Comparison of ENCODE assay signal across 18 mouse cellular contexts in genomic region chr4:100768606-100769005, GRCm38 (mm10). TPM values are rescaled to one million over a fixed set of nuclear protein-coding genes. Genes with fewer than 3 reads are reported as not detected.
A peak's percentile ranks its signal among the peaks of the same experiment; 100 is the strongest.
DNase-seq lines count a peak whose midpoint lies in the region; ATAC-seq and TF ChIP-seq lines count a peak whose summit lies in the region.
"Had no signal": no experiment of that assay in that cellular context is flagged by ENCODE, and none has a peak within 500 bp of the region (broad histone marks: within the 10 kb centered on the region; RNA-seq: fewer than 3 reads in every experiment).

No protein-coding gene starts in this region.

- no peaks in the 10 kb centered on the region for H3K4me1 ChIP-seq in midbrain, postnatal 0 days (ENCODE audit: insufficient read depth, low read length)
- H3K4me1 ChIP-seq in midbrain, embryonic 15.5 days, result no peaks in the 10 kb centered on the region
- no peaks in the 10 kb centered on the region for H3K4me1 ChIP-seq in intestine, postnatal 0 days (replicated peaks; ENCODE audit: control insufficient read depth, insufficient read depth, low read length)
- H3K4me1 ChIP-seq in hindbrain, embryonic 13.5 days (replicated peaks), result no peaks in the 10 kb centered on the region
- H3K4me1 ChIP-seq: hindbrain, embryonic 15.5 days; neural tube, embryonic 12.5 days had no signal

- no peak overlapping the region for H3K27ac ChIP-seq in midbrain, postnatal 0 days (ENCODE audit: low read depth, low read length)
- H3K27ac ChIP-seq in midbrain, embryonic 15.5 days, result no peak overlapping the region
- H3K27ac ChIP-seq in intestine, postnatal 0 days (ENCODE audit: low read depth, low read length), result no peak overlapping the region
- H3K27ac ChIP-seq in hindbrain, embryonic 13.5 days, result no peak overlapping the region
- H3K27ac ChIP-seq: hindbrain, embryonic 15.5 days; macrophage; neural tube, embryonic 12.5 days had no signal

- H3K36me3 ChIP-seq in midbrain, postnatal 0 days (ENCODE audit: insufficient read depth, low read length), result no peaks in the 10 kb centered on the region
- no peaks in the 10 kb centered on the region for H3K36me3 ChIP-seq in midbrain, embryonic 15.5 days (replicated peaks)
- H3K36me3 ChIP-seq in intestine, postnatal 0 days (ENCODE audit: control insufficient read depth, insufficient read depth), result no peaks in the 10 kb centered on the region
- H3K36me3 ChIP-seq in hindbrain, embryonic 13.5 days, result no peaks in the 10 kb centered on the region
- H3K36me3 ChIP-seq: hindbrain, embryonic 15.5 days; neural tube, embryonic 12.5 days had no signal

- 58% methylated on average over 3 of the region's 3 CpGs for WGBS in midbrain, postnatal 0 days
- WGBS in midbrain, embryonic 15.5 days, result 56% methylated on average over 3 of the region's 3 CpGs
- WGBS in intestine, postnatal 0 days, result 9% methylated on average over 3 of the region's 3 CpGs
- WGBS in hindbrain, embryonic 13.5 days, result 66% methylated on average over 3 of the region's 3 CpGs

- no peak overlapping the region for H3K4me2 ChIP-seq in midbrain, postnatal 0 days (ENCODE audit: low read depth, low read length, poor library complexity, severe bottlenecking)
- H3K4me2 ChIP-seq in midbrain, embryonic 15.5 days, result no peak overlapping the region
- no peak overlapping the region for H3K4me2 ChIP-seq in intestine, postnatal 0 days (replicated peaks; ENCODE audit: low read depth)
- no peak overlapping the region for H3K4me2 ChIP-seq in hindbrain, embryonic 13.5 days
- H3K4me2 ChIP-seq: hindbrain, embryonic 15.5 days; neural tube, embryonic 12.5 days had no signal

- no peak overlapping the region for H3K4me3 ChIP-seq in midbrain, postnatal 0 days (ENCODE audit: low read depth, low read length)
- H3K4me3 ChIP-seq in midbrain, embryonic 15.5 days, result no peak overlapping the region
- no peak overlapping the region for H3K4me3 ChIP-seq in intestine, postnatal 0 days (ENCODE audit: low read depth, low read length)
- H3K4me3 ChIP-seq in hindbrain, embryonic 13.5 days, result no peak overlapping the region
- H3K4me3 ChIP-seq: hindbrain, embryonic 15.5 days; neural tube, embryonic 12.5 days had no signal

- intact Hi-C loops in gastrocnemius, postnatal 14 days (cut with DNase I; ENCODE audit: low total_unique reads), result no loop called here

- peak; percentile 30 for DNase-seq in midbrain, postnatal 0 days (ENCODE audit: low spot score)
- DNase-seq in kidney, postnatal 4 days, result peak; percentile 31 to 57
- no peak for DNase-seq in gastrocnemius, postnatal 14 days
- DNase-seq in embryo, embryonic 10 days (ENCODE audit: low spot score), result no peak
- DNase-seq: cerebellum, adult 11-12 months; forebrain, postnatal 0 days; heart, adult 18-20 months; layer of hippocampus, adult 9-11 months; liver; midbrain, embryonic 14.5 days; retina, postnatal 1 day had no signal

- no peak for ATAC-seq in midbrain, postnatal 0 days (ENCODE audit: low FRiP score)
- no peak for ATAC-seq in midbrain, embryonic 15.5 days (replicated peaks)
- peak; percentile 92 for ATAC-seq in intestine, postnatal 0 days
- no peak for ATAC-seq in hindbrain, embryonic 13.5 days (ENCODE audit: low FRiP score)
- ATAC-seq: activated CD4-positive, CD25-positive, alpha-beta regulatory T cell, adult 4 months; forebrain, postnatal 0 days had no signal

- no peaks in the 10 kb centered on the region for H3K9me3 ChIP-seq in midbrain, postnatal 0 days (ENCODE audit: low read length)
- no peaks in the 10 kb centered on the region for H3K9me3 ChIP-seq in midbrain, embryonic 15.5 days
- no peaks in the 10 kb centered on the region for H3K9me3 ChIP-seq in intestine, postnatal 0 days (ENCODE audit: control insufficient read depth)
- no peaks in the 10 kb centered on the region for H3K9me3 ChIP-seq in hindbrain, embryonic 13.5 days
- H3K9me3 ChIP-seq: hindbrain, embryonic 15.5 days; neural tube, embryonic 12.5 days had no signal

- H3K27me3 ChIP-seq in midbrain, postnatal 0 days (ENCODE audit: insufficient read depth, low read length), result no peaks in the 10 kb centered on the region
- no peaks in the 10 kb centered on the region for H3K27me3 ChIP-seq in midbrain, embryonic 15.5 days (replicated peaks)
- no peaks in the 10 kb centered on the region for H3K27me3 ChIP-seq in intestine, postnatal 0 days (replicated peaks; ENCODE audit: control insufficient read depth, insufficient read depth, low read length)
- H3K27me3 ChIP-seq in hindbrain, embryonic 13.5 days, result 0 out of 2 replicates have a peak, but pooled peaks cover 2% of the 10 kb centered on the region
- H3K27me3 ChIP-seq: hindbrain, embryonic 15.5 days; neural tube, embryonic 12.5 days had no signal

- no peak for TF ChIP-seq CTCF in midbrain, postnatal 0 days (IDR thresholded peaks at IDR 0.05)
- no peak for TF ChIP-seq CTCF in intestine, postnatal 0 days (IDR thresholded peaks at IDR 0.05; ENCODE audit: low read depth)

- no peak overlapping the region for H3K9ac ChIP-seq in midbrain, postnatal 0 days (replicated peaks; ENCODE audit: low read length, poor library complexity, severe bottlenecking)
- no peak overlapping the region for H3K9ac ChIP-seq in midbrain, embryonic 15.5 days
- H3K9ac ChIP-seq in intestine, postnatal 0 days (ENCODE audit: low read depth, low read length), result no peak overlapping the region
- H3K9ac ChIP-seq in hindbrain, embryonic 13.5 days, result no peak overlapping the region
- H3K9ac ChIP-seq: forebrain, postnatal 0 days; hindbrain, embryonic 15.5 days; neural tube, embryonic 12.5 days had no signal

RNA-seq across cellular contexts. Expression of gene Cachd1, which starts 7.9 kb away (rescaled TPM):
- total RNA-seq in midbrain, postnatal 0 days (2014; rRNA removed), result 52.2 and 59.8 TPM in 2 replicates
- polyA plus RNA-seq in midbrain, postnatal 0 days (2015; fragmentation: Nextera tagmentation; extraction: Ambion mirVana), result 25.1 and 26.5 TPM in 2 replicates
- polyA plus RNA-seq in midbrain, embryonic 15.5 days (2015; fragmentation: Nextera tagmentation; extraction: Ambion mirVana), result 41.8 and 48.7 TPM in 2 replicates
- 8.2 and 9.1 TPM in 2 replicates for polyA plus RNA-seq in intestine, postnatal 0 days (2015; fragmentation: Nextera tagmentation; extraction: Ambion mirVana)
- total RNA-seq in gastrocnemius, postnatal 14 days (2021), result 1 to 10 TPM; 5.0 to 5.2 TPM
- polyA plus RNA-seq in hindbrain, embryonic 13.5 days (2015; fragmentation: Nextera tagmentation; extraction: Ambion mirVana), result 16.7 and 21.7 TPM in 2 replicates
- polyA plus RNA-seq: activated CD4-positive, CD25-positive, alpha-beta regulatory T cell, adult 4 months; macrophage had no signal

Comparison
In these comparisons a context has a peak if more than half of its experiments do, and no peak if none do; other contexts are left out.
1. DNase-seq: peak in midbrain, postnatal 0 days (single experiment) and kidney, postnatal 4 days (2 of 2); none in gastrocnemius, postnatal 14 days (single experiment) and embryo, embryonic 10 days (single experiment).